Mouse (Mus musculus) heart, embryonic 11.5 days (tissue): ENCODE data around the gene Snrnp35. TPM values are rescaled to one million over a fixed set of nuclear protein-coding genes. Genes with fewer than 3 reads are reported as not detected.

Source experiments
- ATAC-seq: fragments of 200-750 bp; cut with Nextera tagmentation; replicated peaks from 2 replicates; pipeline ENCODE4 v1.8.0; 2017; ENCODE audit warnings: moderate library complexity; ENCODE audit not compliant: insufficient number of reproducible peaks, low FRiP score, low TSS enrichment
- H3K27ac ChIP-seq: fragments of 300-500 bp; sonication (generic); 2 replicates; pipeline ENCODE4 v1.5.1; 2014; ENCODE audit warnings: mild to moderate bottlenecking, low read depth, low read length
- H3K27me3 ChIP-seq: fragments of 300-500 bp; sonication (generic); 2 replicates; pipeline ENCODE4 v1.6.1; 2014; ENCODE audit warnings: mild to moderate bottlenecking, low read length, mixed read lengths; ENCODE audit not compliant: control insufficient read depth, insufficient read depth
- H3K36me3 ChIP-seq: fragments of 300-500 bp; sonication (generic); 2 replicates; pipeline ENCODE4 v1.6.1; 2014; ENCODE audit warnings: mild to moderate bottlenecking, low read length, moderate library complexity, mixed read lengths; ENCODE audit not compliant: control insufficient read depth, insufficient read depth
- H3K4me1 ChIP-seq: fragments of 300-500 bp; sonication (generic); 2 replicates; pipeline ENCODE4 v1.6.1; 2014; ENCODE audit warnings: low read length; ENCODE audit not compliant: control insufficient read depth, insufficient read depth
- H3K4me2 ChIP-seq: fragments of 300-500 bp; sonication (generic); 2 replicates; pipeline ENCODE4 v1.6.1; 2014; ENCODE audit warnings: mild to moderate bottlenecking, moderate library complexity
- H3K4me3 ChIP-seq: fragments of 300-500 bp; sonication (generic); 2 replicates; pipeline ENCODE4 v1.5.1; 2014; ENCODE audit warnings: low read depth, low read length
- H3K9ac ChIP-seq: fragments of 300-500 bp; sonication (generic); 2 replicates; pipeline ENCODE4 v1.6.1; 2014; ENCODE audit warnings: mild to moderate bottlenecking, low read depth, low read length, moderate library complexity
- H3K9me3 ChIP-seq: fragments of 300-500 bp; sonication (generic); replicated peaks from 2 replicates; pipeline ENCODE4 v1.6.1; 2016; ENCODE audit warnings: low read length; ENCODE audit not compliant: control insufficient read depth
- WGBS: fragments of 180-500 bp; shearing (Covaris S2); extraction: QIAGEN DNeasy Blood & Tissue Kit; methylation state at CpG from one replicate; pipeline ENCODE4 v1.1.7; 2014; ENCODE audit not compliant: insufficient replicate concordance; 5-methylcytosine and 5-hydroxymethylcytosine counted together
- polyA plus RNA-seq: library from polyadenylated mRNA; unstranded; fragments of >200 nt; fragmentation: Nextera tagmentation; extraction: Ambion mirVana; gene quantifications from 2 replicates; pipeline ENCODE4 v1.2.1, GENCODE M21; 2014

Snrnp35 gene
- polyA plus RNA-seq, 1 experiment from 2014 or later: 12.4 TPM

DNA sequence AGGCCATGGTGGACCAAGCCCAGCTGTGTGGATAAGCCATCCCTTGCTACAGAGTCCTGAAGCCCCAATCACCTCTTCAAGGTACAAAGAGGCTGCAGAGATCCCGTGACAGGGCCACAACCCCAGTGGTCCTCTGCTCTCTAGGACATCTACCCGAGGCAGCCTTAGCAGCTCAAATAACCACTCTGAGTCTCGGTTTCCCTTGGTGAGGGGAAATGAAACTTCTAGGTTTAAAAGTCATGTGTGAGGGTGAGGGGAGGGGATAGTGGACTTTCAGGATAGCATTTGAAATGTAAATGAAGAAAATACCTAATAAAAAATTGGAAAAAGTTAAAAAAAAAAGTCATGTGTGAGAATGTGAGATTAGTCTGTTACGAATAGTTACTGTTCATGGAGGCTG is 38.7 kb downstream of the Snrnp35 start:
- no peak overlapping the region for H3K27ac ChIP-seq
- 79% methylated on average over 4 of the region's 4 CpGs for WGBS
- H3K4me3 ChIP-seq: no peak overlapping the region
- H3K36me3 ChIP-seq: 0 out of 2 replicates have a peak, but pooled peaks cover 2% of the 10 kb centered on the region
- no peaks in the 10 kb centered on the region for H3K27me3 ChIP-seq
- no peaks in the 10 kb centered on the region for H3K4me1 ChIP-seq
- ATAC-seq: no peak
- no peaks in the 10 kb centered on the region for H3K9me3 ChIP-seq
- no peak overlapping the region for H3K4me2 ChIP-seq
- H3K9ac ChIP-seq: no peak overlapping the region

DNA sequence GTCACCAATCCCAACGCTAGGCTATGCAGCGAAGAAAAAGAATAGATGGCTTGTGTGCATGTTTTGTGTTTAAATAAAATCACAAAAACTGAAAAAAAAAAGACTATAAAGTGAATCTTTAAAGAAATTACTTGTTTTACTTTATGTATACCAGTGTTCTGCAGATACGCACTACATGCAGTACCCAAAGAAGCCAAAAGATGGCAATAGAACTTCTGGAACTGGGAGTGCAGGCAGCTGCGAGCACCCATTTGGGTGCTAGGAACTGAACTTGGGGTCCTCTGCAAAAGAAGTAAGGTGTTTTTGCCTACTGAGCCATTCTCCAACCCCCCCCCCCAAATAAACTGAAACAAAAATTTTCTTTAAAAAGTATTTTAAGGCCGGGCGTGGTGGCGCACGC is 40.1 kb downstream of the Snrnp35 start:
- Histone ChIP-seq H3K36me3 (no peaks in the 10 kb centered on the region), H3K4me1 (no peaks in the 10 kb centered on the region), H3K27ac (no peak overlapping the region), H3K4me2 (no peak overlapping the region), H3K4me3 (no peak overlapping the region), H3K9ac (no peak overlapping the region), H3K27me3 (no peaks in the 10 kb centered on the region), H3K9me3 (no peaks in the 10 kb centered on the region)
- 92% methylated on average over 8 of the region's 8 CpGs for WGBS
- no peak for ATAC-seq

DNA sequence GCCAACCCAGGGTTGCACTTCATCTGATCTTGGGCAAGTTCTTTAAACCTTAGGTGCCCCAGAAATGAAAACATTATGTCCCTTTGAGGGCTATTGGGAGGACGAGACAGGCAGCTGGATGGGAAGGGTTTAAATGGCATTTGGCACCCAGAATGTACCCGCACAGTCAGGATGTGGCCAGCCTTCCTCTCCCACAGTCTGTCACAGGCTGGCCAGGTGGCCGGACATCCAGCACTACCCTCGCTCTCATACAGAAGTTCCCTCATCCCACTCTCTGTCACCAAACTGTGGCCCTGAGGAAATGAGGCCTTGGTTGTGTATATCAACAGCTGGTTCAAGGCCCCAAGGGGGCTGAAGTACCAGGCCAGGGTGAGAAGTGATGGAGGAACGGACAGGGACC is 42.0 kb downstream of the Snrnp35 start:
- H3K36me3 ChIP-seq: no peaks in the 10 kb centered on the region
- WGBS: 81% methylated on average over 5 of the region's 5 CpGs

DNA sequence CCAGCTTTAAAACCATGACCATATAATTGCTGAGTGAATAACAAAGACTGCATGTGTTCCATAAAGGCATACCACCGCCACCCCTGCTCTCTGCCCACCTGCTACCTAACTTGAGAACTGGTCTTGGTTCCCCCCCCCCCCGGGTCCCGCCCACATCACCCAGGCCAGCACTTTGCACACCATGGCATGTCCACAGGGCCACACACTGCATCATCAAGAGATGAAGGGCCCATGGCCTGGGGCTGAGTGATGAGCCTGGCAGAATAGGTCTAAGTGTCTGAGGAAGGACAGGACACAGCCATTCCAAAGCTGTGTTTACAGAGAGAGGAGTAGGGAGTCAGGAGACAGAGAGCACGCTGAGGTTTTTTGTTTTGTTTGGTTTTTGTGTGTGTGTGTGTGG is 45.4 kb downstream of the Snrnp35 start:
- peak overlapping the region; percentile 31; the same call in 1 of the 2 replicates for H3K27ac ChIP-seq
- H3K4me3 ChIP-seq: peak overlapping the region; percentile 86; the same call in 1 of the 2 replicates
- H3K9ac ChIP-seq: peak overlapping the region; percentile 90; the same call in 1 of the 2 replicates
- no peak for ATAC-seq
- H3K4me1 ChIP-seq: peaks cover 27% of the 10 kb centered on the region
- no peaks in the 10 kb centered on the region for H3K27me3 ChIP-seq
- 73% methylated on average over 4 of the region's 4 CpGs for WGBS
- H3K9me3 ChIP-seq: no peaks in the 10 kb centered on the region
- H3K36me3 ChIP-seq: no peaks in the 10 kb centered on the region
- H3K4me2 ChIP-seq: peak overlapping the region; percentile 70

More for the DNA sequence above, 42.0 kb downstream of the Snrnp35 start:
- Histone ChIP-seq H3K27me3 (no peaks in the 10 kb centered on the region), H3K27ac (no peak overlapping the region), H3K9me3 (no peaks in the 10 kb centered on the region), H3K4me3 (no peak overlapping the region), H3K4me1 (peaks cover 15% of the 10 kb centered on the region), H3K9ac (no peak overlapping the region), H3K4me2 (no peak overlapping the region)
- ATAC-seq: no peak

DNA sequence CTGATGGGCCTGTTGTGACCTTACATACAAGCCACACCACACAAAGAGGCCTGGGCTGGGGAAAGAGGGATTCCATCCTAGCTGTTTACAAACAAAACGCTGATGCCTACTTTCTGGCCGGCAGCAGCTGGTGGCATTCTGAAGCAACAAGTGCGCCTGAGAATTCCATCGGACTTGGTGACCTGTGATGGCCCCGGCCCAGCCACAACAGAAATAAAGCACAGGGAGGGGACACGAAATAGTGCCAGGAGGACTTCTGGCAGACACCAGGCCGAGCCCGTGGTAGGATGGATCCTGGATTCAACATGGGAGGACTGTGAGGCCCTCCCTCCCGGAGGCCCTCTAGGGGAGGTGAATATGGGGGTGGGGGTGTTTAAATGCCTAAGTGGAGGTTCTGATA is 45.9 kb downstream of the Snrnp35 start:
- ATAC-seq: no peak
- peaks cover 27% of the 10 kb centered on the region for H3K4me1 ChIP-seq
- WGBS: 42% methylated on average over 9 of the region's 9 CpGs
- H3K4me2 ChIP-seq: peak overlapping the region; percentile 70
- peak overlapping the region; percentile 31; the same call in 1 of the 2 replicates for H3K27ac ChIP-seq
- no peaks in the 10 kb centered on the region for H3K27me3 ChIP-seq
- H3K9ac ChIP-seq: peak overlapping the region; percentile 90
- H3K9me3 ChIP-seq: no peaks in the 10 kb centered on the region
- H3K4me3 ChIP-seq: peak overlapping the region; percentile 86
- H3K36me3 ChIP-seq: no peaks in the 10 kb centered on the region

DNA sequence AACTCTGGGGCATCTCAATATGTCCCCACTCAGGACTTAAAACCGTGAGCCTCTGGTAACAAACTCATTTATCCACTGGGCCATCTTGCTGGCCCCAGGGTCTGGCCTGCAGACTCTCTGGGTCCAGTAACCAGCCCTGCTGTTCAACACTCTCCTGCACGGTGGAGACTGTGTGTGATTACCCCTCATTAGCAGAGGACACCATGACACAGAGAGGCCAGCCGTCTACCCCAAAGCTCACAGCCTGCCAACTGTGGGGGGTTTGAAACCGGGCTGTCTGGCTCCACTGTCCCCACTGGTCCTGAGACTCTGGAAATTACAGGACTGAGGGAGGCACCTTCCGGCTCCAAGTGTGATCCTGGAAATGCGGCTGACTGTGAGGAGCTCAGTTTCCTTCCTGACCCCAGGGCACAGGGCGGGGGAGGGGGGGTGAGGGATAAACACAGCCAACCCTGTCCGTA is 46.3 kb downstream of the Snrnp35 start:
- H3K9me3 ChIP-seq: no peaks in the 10 kb centered on the region
- peak overlapping the region; percentile 90 for H3K9ac ChIP-seq
- peak overlapping the region; percentile 70 for H3K4me2 ChIP-seq
- H3K36me3 ChIP-seq: no peaks in the 10 kb centered on the region
- no peaks in the 10 kb centered on the region for H3K27me3 ChIP-seq
- WGBS: 20% methylated on average over 8 of the region's 8 CpGs
- no peak for ATAC-seq
- H3K4me1 ChIP-seq: peaks cover 27% of the 10 kb centered on the region
- H3K4me3 ChIP-seq: peak overlapping the region; percentile 86
- peak overlapping the region; percentile 31; the same call in 1 of the 2 replicates for H3K27ac ChIP-seq

DNA sequence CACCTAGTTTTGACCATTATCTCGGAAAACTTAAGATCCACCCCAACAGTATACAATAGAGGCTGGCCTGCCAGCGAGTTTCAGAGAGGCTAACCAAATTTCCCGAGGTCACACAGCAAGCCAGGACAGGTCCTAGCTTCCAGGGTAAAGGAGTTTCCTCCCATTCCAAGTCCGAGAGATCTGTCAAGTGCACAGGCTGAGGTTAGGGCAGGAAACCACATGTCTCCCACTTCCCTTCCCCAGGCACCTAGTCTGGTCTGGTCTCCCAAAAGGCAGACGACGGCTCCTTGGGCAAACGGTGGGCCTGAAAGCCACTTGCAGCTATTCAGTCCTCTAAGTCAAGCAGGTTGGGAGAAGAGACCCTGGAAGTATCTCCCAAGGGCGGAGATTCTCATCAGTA is 46.8 kb downstream of the Snrnp35 start:
- Histone ChIP-seq H3K4me3 (peak overlapping the region; percentile 86), H3K4me2 (peak overlapping the region; percentile 70), H3K4me1 (peaks cover 27% of the 10 kb centered on the region), H3K36me3 (no peaks in the 10 kb centered on the region), H3K27me3 (no peaks in the 10 kb centered on the region), H3K9me3 (no peaks in the 10 kb centered on the region), H3K27ac (peak overlapping the region; percentile 15; the same call in 1 of the 2 replicates), H3K9ac (peak overlapping the region; percentile 90)
- WGBS: 40% methylated on average over 8 of the region's 8 CpGs
- no peak for ATAC-seq

DNA sequence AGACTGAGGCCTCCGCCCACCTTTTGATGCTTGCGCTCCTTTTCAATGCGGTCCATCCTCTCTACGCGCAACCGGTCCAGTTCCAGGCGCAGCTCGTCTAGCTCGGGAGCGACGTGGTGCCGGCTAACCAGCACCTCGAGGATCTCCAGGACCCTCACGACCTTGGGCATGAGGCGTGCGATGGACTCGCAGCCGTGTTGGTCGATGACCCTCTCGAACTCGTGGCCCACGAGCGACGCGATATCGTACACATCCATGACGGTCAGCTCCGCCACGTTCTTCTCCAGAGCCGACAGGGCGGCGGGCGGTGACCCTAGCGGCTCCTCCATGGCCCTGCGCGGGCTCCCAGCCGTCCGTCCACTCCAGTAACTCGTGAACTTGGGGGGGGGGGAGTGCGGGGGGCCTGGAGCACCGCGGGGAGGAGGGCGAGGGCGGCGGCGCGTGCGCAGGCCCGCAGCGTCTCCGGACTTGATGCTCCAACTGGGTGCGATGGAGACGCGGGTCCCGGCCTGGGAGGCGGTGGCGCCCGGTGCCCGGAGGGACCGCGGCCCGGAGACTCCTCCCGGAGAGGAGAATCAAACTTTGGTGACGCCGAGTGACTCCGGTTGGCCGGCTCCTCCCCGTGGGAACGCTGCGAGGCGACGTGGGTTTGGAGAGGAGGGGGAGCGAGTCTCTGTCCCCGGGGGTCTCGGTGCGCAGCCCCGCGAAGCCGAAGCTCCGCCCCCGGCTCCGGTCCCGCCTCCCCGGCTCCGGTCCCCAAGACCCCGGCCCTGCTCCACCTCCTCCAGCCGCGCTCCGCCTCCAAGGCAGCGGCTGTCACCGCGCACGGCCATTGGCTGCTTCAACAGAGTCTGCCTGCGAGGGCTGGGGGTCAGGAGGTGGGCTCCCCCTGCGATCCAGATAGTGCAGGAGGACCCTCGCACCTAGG is 48.0 kb downstream of the Snrnp35 start, which contains the start of gene Rilpl1:
Gene Rilpl1, minus strand, starts transcription at position 737 of the 928 bp plus-strand sequence.
- WGBS: under 1% methylated on average over 86 of the region's 96 CpGs
- Histone ChIP-seq H3K36me3 (no peaks in the 10 kb centered on the region), H3K27ac (peak within 1 kb of the TSS; percentile 89), H3K4me1 (peaks cover 30% of the 10 kb centered on the region), H3K27me3 (no peaks in the 10 kb centered on the region), H3K9me3 (no peaks in the 10 kb centered on the region), H3K4me2 (peak within 1 kb of the TSS; percentile 70), H3K9ac (peak within 1 kb of the TSS; percentile 90), H3K4me3 (peak within 1 kb of the TSS; percentile 86)
- ATAC-seq: peak; percentile 78
